Mouse (Mus musculus): ENCODE results near the gene Slc2a4.
"Not testable (repeated sequence)": the region's sequence is repeated elsewhere in the genome, so short reads cannot be mapped to it uniquely, and the experiment has no call there.

The Slc2a4 gene

GRCm38 (mm10) chr11:69918118-69918517 is 29.9 kb downstream of the Slc2a4 start:
- no peak for DNase-seq

GRCm38 (mm10) chr11:69917379-69917948 is 30.5 kb downstream of the Slc2a4 start:
- DNase-seq: no peak

GRCm38 (mm10) chr11:69916652-69917378 is 31.2 kb downstream of the Slc2a4 start:
- DNase-seq: not testable (repeated sequence)

GRCm38 (mm10) chr11:69915667-69916627 is 32.0 kb downstream of the Slc2a4 start:
- no peak for DNase-seq

GRCm38 (mm10) chr11:69914917-69915430 is 33.0 kb downstream of the Slc2a4 start:
- no peak for DNase-seq

GRCm38 (mm10) chr11:69914372-69914764 is 33.6 kb downstream of the Slc2a4 start:
- no peak for DNase-seq

- DNase-seq: peak; percentile 94 to 97
These were observed 34.2 kb downstream of the Slc2a4 start, which contains the start of gene Gps2 for GRCm38 (mm10) chr11:69913554-69914371. Gps2 (plus strand) TSS chr11:69913888.

GRCm38 (mm10) chr11:69912716-69913530 is 35.1 kb downstream of the Slc2a4 start:
- no peak for DNase-seq

- DNase-seq: no peak
These were observed 36.3 kb downstream of the Slc2a4 start for GRCm38 (mm10) chr11:69911701-69912100.

GRCm38 (mm10) chr11:69910781-69911560 is 37.0 kb downstream of the Slc2a4 start:
- no peak for DNase-seq

- DNase-seq: no peak
These were observed 37.8 kb downstream of the Slc2a4 start for GRCm38 (mm10) chr11:69910177-69910576.

- no peak for DNase-seq
These were observed 38.8 kb downstream of the Slc2a4 start for GRCm38 (mm10) chr11:69909174-69909573.

GRCm38 (mm10) chr11:69908645-69909044 is 39.3 kb downstream of the Slc2a4 start:
- DNase-seq: no peak

- no peak for DNase-seq
These were observed 43.7 kb downstream of the Slc2a4 start for GRCm38 (mm10) chr11:69904311-69904710.

- DNase-seq: no peak
These were observed 45.0 kb downstream of the Slc2a4 start for GRCm38 (mm10) chr11:69902972-69903371.

GRCm38 (mm10) chr11:69901993-69902392 is 46.0 kb downstream of the Slc2a4 start:
- DNase-seq: peak in 1 of 2 experiments; percentile 41

- peak; percentile 94 to 95 for DNase-seq
These were observed 46.6 kb downstream of the Slc2a4 start for GRCm38 (mm10) chr11:69901406-69901846.

- peak; percentile 85 to 87 for DNase-seq
These were observed 47.2 kb downstream of the Slc2a4 start, which contains the start of the genes 2810408A11Rik and Neurl4 for GRCm38 (mm10) chr11:69900471-69901405. 2810408A11Rik (minus strand) TSS chr11:69900987. Neurl4 (plus strand) TSS chr11:69901072.

GRCm38 (mm10) chr11:69899870-69900269 is 48.1 kb downstream of the Slc2a4 start:
- no peak for DNase-seq

Measured in cerebellum, postnatal 36 days (tissue).